Mouse (Mus musculus) embryonic stem cell, embryonic (primary cell): ENCODE measurements at regions not wholly inside any gene's neighbourhood (a gene's known extent, or its start where the extent isn't known, plus 50 kb on each side); places are given as distances from the start of the nearest gene placed in this dataset.

Experiments
- CTCF ChIA-PET, 4 experiments: fragments of 300-600 bp in 2 of 4; fragments of 350-600 bp in 2 of 4; sonication (Branson Sonifier 250); formaldehyde crosslinking; loops; one replicate each; lab custom pipeline; 2022; ENCODE audit warnings: inconsistent platforms in 2 of 4; lab: Charles Lee
- POLR2A ChIA-PET, 4 experiments: fragments of 300-600 bp in 2 of 4; fragments of 350-600 bp in 2 of 4; sonication (Branson Sonifier 250); formaldehyde crosslinking; loops; one replicate each; lab custom pipeline; 2022; ENCODE audit warnings: antibody characterized with exemption in 4 of 4, inconsistent platforms in 1 of 4; lab: Charles Lee

DNA sequence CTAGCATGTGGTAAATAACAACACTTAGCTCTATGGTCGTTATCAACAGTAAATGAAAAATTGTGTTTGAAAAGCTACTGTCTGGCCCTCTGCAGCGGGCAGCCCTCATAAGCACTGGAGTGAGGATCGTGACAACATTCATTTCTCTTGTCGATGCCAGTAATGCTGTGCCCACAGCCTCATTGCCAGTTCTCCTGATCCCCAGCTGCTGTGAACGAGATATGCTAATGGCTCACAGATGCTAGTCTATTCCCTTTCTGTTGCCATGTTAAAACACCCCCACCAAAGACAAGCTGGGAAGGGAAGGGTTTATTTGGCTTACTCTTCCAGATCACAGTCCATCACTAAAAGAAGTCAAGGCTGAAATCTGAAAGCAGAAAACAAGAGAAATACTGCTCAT, 148.0 kb downstream of the Tle3 start:
- CTCF ChIA-PET: no interaction called here

DNA sequence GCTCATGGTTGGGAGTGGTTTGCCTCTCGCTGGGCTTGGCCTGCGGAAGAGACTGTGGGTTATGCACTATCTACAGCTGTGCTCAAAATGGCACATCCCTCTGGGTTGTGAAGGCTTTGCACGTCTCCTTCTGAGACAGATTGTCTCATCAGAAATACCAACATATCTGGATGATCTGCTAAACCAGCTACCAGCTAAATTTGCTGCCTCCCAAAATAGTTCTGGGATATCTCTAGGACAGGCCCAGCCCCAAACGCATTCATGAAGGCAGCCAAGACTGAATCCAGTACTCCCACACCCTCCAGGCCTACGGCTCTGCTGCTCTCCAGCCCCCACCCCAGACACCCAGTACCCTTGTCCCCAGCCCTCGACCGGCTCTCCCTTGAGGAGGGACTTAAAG, 145.7 kb downstream of the Tle3 start:
- CTCF ChIA-PET: interaction anchor here in 1 of 4 experiments (0.7 kb wide), 1 partner anchor 310 kb away, joined by 8 read pairs; no protein-coding TSS in a partner anchor
- POLR2A ChIA-PET: no interaction called here

More for the DNA sequence above, 148.0 kb downstream of the Tle3 start:
- POLR2A ChIA-PET: interaction anchor here in 2 of 4 experiments (0.5 to 0.7 kb wide), 3 partner anchors 80 to 762 kb away, joined by 3 to 4 read pairs (median 3); no protein-coding TSS in a partner anchor

DNA sequence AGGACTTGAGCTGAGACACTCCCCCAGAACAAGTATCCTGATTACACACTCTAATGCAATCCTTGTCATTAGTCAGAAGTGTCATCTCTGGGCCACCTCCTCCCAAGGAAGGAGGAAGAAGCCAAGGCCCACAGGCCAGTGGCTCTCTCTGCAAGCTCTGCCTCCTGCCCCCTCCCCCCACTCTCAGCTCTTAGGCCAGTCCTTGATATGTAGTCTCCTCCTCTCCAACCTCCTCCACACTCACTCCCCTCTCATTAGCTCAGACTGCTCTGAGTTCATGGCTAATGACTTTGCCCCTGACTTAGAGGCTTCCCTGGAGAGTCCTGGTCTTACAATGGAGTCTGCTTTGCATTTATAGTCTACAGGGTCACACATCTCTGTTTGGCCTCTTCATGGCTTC, 139.3 kb downstream of the Tle3 start:
- ChIA-PET CTCF (interaction anchor here in 1 of 4 experiments (0.6 kb wide), 1 partner anchor 86 kb away, joined by 4 read pairs; no protein-coding TSS in a partner anchor), POLR2A (interaction anchor here in 2 of 4 experiments (0.6 to 1.2 kb wide), 3 partner anchors 12 to 184 kb away, joined by 3 read pairs; no protein-coding TSS in a partner anchor)

DNA sequence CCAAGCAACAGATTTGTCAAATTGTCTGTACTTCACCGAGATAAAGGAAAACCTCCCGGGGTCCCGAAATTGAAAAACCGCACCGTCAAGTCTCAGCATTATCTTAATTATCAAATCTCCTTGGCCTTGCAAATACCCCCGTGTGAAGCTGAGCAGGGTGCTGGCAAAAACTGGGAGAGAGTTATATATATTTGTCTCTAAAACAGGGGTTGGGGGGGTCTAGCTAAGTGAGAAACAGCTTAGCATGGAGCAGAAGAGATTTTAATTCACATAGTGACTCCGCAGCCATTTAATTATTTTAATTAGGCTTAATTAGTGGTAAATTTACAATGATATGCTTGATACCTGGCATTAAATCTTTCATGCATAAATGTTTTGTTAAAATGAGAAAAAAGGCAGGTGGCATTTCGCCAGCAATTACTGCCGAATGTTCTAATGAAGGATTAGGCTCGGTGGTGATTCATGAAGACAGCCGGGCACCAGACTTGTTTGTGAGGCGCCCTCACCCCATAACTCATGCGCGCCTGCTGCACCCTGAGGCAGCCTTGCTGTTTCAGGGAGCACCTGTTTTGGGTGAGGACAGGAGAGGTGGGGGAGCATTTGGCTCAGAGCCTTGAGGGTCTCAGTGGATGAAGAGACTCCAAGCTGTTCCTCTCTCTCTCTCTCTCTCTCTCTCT, 138.2 kb downstream of the Tle3 start:
- CTCF ChIA-PET: interaction anchor here in 2 of 4 experiments (0.6 to 0.8 kb wide), 2 partner anchors 35 to 97 kb away, joined by 3 to 6 read pairs; no protein-coding TSS in a partner anchor
- POLR2A ChIA-PET: interaction anchor here in 2 of 4 experiments (0.7 to 1.2 kb wide), 2 partner anchors 11 to 116 kb away, joined by 3 read pairs; no protein-coding TSS in a partner anchor

DNA sequence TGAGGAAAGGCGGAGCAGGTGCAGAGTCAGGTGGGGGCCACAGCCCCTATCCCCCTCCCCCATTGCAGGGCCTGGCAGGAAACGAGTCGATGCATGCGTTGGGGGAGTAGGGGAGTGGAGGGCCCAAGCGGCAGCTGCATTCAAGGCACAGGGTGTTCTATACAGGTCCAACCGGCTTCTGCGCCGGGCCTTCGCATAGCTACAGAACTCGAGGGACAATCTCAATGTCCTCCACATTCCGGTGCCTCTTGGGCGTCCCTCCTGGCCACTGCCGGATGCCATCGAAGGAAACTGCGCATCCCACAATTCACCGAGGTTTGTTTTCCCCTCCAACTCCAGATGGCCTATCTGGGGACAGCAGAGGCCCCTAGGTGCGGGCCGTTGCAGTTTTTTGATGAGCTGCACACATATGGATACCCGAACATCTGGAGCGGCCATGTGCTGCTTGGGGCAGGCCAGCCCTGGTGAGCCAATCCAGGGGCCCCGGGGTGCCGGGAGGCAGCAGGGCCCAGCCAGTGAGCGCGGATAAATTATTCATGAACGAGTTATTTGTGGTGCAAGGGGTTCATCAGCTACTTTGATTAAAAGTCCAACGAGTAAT, 137.5 kb downstream of the Tle3 start:
- ChIA-PET POLR2A (interaction anchor here in 1 of 4 experiments (0.7 kb wide), 1 partner anchor 117 kb away, joined by 3 read pairs; no protein-coding TSS in a partner anchor), CTCF (interaction anchor here in 2 of 4 experiments (0.5 to 0.8 kb wide), 3 partner anchors 36 to 456 kb away, joined by 3 to 6 read pairs (median 6); no protein-coding TSS in a partner anchor)

DNA sequence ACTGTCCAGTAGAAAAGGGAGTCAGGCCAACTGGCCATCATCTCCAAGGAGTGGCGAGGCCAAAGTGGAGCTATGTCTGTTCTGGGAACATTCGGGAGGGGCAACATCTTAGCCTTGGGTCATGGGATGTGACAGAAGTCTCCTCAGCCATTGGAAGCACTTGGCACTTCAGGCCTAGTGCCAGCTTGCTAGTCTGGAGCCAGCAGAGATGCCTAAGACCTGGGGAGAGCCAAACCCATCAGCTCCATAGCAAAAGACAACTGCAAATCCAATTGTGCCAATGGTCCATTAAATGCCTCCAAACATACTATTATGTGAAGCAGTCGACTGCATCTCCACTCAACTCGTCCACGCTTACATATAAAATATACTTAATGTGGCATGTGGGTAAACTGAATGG, 136.9 kb downstream of the Tle3 start:
- ChIA-PET CTCF (interaction anchor here in 1 of 4 experiments (0.5 kb wide), 1 partner anchor 457 kb away, joined by 6 read pairs; no protein-coding TSS in a partner anchor), POLR2A (no interaction called here)

DNA sequence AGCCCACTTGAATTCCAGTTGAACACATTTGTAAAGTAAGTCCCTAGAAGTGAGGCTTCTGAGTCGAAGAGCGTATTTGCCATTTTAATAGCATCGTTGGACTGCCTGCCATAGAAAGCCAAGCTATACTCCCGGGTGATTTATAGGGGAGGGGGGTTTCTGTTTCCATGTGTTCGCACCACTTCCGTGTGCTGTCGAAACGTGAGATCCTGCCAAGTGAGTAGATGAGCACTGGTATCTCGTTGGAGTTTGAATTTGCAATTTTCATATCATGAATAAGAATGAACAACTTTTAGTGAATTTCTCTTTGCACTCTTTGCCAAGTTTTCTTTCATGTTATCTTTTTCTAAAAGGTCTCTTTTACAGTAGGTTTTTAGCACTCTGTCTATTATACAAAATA, 128.7 kb downstream of the Tle3 start:
- CTCF ChIA-PET: interaction anchor here in 1 of 4 experiments (0.9 kb wide), 1 partner anchor 223 kb away, joined by 8 read pairs; no protein-coding TSS in a partner anchor

DNA sequence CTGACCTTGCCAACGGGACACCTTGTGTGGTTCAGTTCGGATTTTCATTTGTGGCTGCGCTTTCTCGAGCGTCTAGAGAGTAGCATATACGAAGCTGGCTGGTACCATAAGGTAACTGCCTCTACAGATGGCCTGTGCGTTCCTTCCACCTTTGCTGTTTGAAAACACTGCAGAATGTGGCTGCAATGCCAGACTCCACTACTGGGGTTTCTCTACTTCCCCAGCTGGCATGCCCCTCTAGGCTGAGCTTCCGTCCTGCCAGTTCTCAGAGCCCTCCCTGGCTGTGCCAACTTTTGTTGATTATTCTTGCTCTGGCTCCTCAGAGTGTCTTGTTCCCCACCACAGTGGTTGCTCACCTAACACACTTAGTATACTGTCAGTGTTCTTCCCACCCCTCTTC, 120.7 kb downstream of the Tle3 start:
- ChIA-PET POLR2A (no interaction called here), CTCF (interaction anchor here in 1 of 4 experiments (0.6 kb wide), 1 partner anchor 48 kb away, joined by 3 read pairs; no protein-coding TSS in a partner anchor)

More for the DNA sequence above, 128.7 kb downstream of the Tle3 start:
- POLR2A ChIA-PET: no interaction called here

DNA sequence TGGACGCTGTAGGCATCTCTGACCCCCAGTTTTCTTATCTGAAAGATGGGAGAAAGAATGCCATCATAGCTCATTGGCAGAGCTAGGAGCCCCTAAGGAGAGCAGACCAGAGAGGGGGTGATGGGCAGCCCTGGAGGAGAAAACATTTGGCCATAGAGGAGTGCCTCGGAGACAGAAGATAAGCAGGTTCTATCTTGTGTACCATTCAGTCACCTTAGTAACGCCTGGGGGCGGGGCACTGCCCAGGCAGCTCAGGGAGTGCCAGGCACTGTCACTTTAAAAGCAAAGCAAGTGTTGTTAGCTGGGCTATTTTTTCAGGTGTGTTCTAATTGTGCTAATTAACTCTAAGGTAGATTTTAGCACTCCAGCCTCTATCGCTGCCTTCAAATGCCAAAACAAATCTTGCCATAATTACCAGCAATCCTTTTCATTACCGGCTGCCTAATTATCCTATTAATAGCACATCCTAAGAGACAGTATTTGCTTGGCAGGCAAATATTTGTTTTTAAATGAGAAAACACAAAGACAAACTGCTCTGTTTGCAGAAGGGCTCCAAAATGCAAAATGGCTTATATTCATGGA, 119.1 kb downstream of the Tle3 start:
- CTCF ChIA-PET: no interaction called here

DNA sequence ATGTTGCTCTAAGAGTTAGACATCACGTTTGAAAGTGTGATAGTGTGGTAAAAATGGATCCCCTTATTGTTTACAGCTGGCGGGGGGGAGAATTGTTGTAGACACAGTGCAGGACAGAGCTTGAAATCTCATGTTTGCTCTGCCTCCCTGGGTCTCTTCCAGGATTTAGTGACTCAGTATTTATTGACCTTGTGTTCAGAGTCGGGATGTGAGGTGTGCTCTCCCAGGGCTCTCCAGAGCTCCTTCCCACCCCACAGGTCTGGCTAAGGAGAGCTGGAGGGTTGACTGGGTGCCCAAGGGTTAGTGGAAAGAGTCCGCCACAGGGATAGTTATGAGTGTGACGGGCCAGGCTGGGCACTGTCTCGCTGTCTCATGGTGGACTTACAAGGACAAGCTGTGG, 117.8 kb downstream of the Tle3 start:
- CTCF ChIA-PET: no interaction called here
- POLR2A ChIA-PET: no interaction called here

More for the DNA sequence above, 119.1 kb downstream of the Tle3 start:
- POLR2A ChIA-PET: no interaction called here

DNA sequence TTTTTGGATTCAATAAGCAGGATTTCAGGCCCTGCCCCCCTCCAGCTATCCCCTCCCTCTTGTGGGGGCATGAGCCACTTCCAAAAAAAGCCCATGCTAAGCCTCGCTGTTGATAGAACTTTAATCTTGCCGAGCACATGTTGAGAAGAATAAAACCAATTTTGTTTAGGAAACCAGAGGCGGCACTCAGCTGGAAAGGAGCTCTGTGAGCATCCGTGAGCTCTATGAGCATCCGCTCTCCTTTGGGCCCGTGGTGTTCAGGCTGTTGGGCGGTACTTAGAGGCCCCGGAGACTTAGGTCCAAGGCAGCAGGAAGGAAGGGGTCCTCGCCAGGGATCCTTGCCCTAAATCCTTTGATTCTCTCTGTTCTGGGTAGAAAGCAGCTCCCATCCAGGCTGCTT, 117.0 kb downstream of the Tle3 start:
- ChIA-PET POLR2A (interaction anchor here in 1 of 4 experiments (0.6 kb wide), 1 partner anchor 29 kb away, joined by 3 read pairs; no protein-coding TSS in a partner anchor), CTCF (no interaction called here)

DNA sequence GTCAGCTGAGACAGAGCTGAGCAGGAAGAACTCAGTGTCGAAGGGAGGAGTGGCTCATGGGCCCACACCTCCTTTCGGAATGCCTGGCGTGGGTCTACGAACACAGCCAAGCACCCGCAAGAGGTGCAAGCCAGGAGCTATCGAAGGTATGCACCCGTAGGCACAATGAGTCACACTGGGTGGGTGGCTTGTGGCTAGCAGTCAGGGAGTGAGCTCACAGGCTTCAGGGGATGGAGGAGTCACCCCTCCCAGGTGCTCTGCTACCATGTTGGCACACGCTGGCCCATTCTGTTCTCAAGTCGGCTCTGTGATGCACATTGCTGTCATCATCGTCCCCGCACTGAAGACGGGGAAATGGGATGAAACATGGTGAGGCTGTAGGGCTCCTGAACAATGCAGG, 115.7 kb downstream of the Tle3 start:
- CTCF ChIA-PET: interaction anchor here in 1 of 4 experiments (0.7 kb wide), 1 partner anchor 390 kb away, joined by 3 read pairs; no protein-coding TSS in a partner anchor
- POLR2A ChIA-PET: no interaction called here

DNA sequence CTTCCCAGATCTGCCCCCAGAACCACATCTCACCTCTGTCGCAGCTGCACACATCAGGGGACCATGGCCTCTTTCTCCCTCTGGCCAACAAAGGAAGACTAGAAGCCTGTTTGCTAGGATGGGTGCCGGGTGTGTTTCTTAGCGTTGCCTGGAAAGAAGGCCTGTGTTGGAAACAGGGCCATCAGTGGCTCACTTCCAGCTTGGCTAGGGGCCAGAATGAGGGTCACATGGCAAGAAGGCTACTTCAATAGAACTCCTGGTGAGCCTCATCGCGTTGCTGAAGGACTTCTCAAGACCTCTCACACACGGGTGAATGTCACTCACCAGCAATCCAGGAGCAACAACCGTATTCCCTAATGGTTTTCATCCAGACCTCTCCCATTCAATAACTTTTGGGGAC, 115.0 kb downstream of the Tle3 start:
- CTCF ChIA-PET: interaction anchor here in 1 of 4 experiments (0.6 kb wide), 1 partner anchor 1975 kb away, joined by 4 read pairs; no protein-coding TSS in a partner anchor
- POLR2A ChIA-PET: interaction anchor here in 1 of 4 experiments (0.7 kb wide), 1 partner anchor 9 kb away, joined by 3 read pairs; no protein-coding TSS in a partner anchor

DNA sequence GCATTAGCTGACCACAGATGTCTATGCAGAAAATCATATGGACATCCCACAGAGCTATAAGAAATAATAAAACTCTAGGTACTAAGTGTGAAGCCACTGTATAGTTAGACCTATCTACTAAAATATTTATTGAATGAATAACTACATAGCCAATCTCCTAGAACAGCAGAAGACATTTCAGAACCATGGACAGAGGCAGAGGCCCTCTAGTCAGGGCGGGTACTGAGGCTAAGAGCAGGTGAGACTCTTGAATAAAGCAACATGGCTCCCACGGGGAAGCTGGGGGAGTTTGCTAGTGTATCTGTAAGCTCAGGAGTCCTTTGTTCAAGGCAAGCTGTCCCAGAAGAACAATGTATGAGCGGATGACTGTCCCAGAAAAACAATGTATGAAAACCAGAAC, 112.2 kb downstream of the Tle3 start:
- ChIA-PET CTCF (no interaction called here), POLR2A (interaction anchor here in 1 of 4 experiments (0.5 kb wide), 1 partner anchor 114 kb away, joined by 4 read pairs; no protein-coding TSS in a partner anchor)

DNA sequence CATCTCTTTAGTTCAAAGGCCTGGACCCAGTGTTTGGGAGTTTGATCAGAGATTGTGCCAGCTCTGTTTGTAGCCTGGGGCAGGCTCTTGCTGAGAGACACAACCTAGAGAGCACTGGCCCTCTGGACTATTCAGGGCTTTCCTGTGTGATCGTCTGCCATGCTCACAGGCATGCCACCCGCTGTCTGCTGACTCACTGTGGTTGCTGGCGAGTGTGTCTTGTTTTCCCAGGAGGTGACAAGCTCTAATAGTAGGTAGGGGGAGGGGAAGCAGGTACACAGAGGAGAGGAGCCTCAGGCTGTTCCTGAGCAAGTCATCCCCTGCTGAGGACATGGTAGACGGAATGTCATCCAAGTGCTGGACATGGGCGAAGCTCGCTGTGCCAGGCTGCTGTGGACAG, 107.5 kb downstream of the Tle3 start:
- ChIA-PET CTCF (no interaction called here), POLR2A (interaction anchor here in 3 of 4 experiments (0.8 to 1.3 kb wide), 5 partner anchors 9 to 101 kb away, joined by 3 to 5 read pairs (median 4); no protein-coding TSS in a partner anchor)

DNA sequence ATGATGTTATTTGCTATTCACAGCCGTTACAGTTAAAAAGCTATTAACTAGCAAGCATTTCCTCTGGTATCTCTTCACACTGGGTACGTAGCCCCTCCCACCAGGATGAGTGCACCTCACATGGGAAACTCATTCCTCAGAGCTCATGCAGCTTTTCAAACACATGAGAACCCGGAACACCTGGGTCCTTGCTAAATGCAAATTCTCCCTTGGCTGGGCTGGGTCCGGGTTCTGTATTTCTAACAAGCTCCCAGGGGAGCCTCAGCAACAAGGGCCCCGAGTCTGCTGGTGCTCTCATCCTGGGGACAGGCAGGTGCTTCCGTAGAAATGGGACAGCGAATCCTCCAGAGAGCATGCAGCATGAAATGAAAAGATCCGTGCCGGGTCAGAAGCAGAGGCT, 106.7 kb downstream of the Tle3 start:
- CTCF ChIA-PET: interaction anchor here in 1 of 4 experiments (0.6 kb wide), 1 partner anchor 14 kb away, joined by 3 read pairs; no protein-coding TSS in a partner anchor
- POLR2A ChIA-PET: interaction anchor here in 3 of 4 experiments (0.5 to 1.2 kb wide), 6 partner anchors 8 to 1350 kb away, joined by 3 to 5 read pairs (median 4); no protein-coding TSS in a partner anchor

DNA sequence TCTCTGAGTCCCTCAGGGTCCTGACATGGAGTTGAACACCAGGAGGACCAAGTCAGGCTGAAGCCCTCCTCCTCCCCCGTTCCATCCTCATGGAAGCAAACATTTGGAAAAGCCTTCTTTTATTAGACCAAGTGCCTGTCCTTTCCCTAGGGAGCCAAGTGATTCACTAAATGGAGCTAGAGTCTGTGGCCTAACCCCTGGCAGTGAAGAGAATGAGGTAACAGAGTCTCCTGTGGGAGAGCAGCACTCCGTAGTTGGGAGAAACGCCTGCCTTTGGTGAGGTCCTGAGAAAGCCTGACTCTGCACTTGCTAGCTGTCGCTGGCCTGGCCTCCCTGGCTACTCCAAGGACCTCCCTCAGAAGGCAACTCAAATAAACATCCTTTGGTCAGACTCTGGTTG, 104.2 kb downstream of the Tle3 start:
- ChIA-PET CTCF (no interaction called here), POLR2A (interaction anchor here in 1 of 4 experiments (1.7 kb wide), 1 partner anchor 41 kb away, joined by 5 read pairs; no protein-coding TSS in a partner anchor)

DNA sequence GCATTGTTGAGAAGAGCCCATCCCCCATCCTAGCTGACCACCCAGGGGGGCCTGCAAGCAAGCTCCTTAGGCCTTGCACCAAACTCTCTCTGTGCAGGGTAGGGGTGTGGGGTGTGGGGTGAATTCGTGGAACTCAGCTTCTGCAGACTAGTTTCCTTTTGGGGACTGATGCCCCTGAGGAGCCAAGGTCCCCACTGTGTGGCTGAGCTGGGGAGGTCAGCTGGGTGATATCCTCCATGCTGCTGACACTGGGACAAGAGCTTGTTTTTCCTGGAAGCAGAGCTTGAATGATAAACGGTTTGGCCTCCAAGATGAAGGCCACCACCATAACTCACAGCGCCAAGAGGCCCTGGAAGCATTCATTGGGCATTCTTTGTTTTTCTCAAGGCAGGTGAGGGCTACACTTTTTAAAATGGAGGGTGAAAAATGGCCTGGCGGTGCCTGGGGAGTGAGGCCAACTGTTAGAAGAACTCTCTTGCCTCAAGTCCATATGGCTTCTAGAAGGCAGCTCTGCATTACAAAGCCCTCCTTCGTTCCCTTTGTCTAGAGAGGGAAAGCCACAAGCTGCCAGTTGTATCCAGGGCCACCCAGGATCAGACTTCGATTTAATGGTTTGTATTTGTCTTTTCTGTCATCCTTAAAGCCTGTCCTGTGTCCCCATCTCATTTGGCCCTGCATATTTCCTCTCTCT, 98.8 kb downstream of the Tle3 start:
- ChIA-PET CTCF (interaction anchor here in 2 of 4 experiments (0.5 to 0.9 kb wide), 5 partner anchors 427 to 1306 kb away, joined by 3 to 5 read pairs (median 4); no protein-coding TSS in a partner anchor), POLR2A (interaction anchor here (0.5 to 2.5 kb wide), 40 partner anchors 9 to 652 kb away, joined by 3 to 18 read pairs (median 4); partner anchors contain the start of genes Tle3 (in 2 of the 4) and Glce (in 1 of the 4))
